Mouse (Mus musculus): Measurements from ENCODE around the gene Gm49711. TPM values are rescaled to one million over a fixed set of nuclear protein-coding genes. Genes with fewer than 3 reads are reported as not detected.

Gm49711 gene
- total and polyA plus RNA-seq, 3 experiments = 4.2 TPM; not detected in 2

DNA sequence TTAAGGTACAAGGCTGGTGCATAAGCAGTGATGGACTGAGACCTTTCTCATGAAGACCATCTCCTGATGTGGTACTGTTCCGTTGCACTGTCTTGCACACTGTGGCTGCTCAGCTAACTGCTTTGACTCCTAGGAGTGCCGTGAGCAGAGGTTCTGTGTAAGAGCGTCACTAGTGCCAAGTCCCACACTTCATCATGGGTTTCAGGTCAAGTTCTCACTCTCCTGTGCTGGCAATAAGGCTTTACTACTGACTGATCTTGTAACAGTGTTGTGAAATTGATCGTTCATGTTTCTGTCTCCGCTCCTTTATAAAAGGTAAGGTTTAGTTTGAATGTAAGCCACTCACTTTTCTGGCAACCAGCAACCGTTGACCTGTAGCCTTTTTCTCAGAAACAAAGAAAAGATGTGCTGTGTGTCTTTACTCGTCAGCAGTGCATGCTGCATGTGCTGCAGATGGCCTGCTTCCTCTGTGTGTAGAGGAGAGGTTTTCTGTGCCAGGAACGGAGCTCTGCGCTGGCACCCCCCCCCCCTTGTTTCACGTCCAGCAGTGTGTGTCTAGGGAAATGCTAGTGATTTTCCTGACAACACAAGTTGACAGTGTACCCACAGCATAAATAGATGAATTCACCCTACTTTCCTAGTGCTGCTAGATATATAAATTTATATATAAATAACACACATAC is 25.8 kb downstream of the Gm49711 start:
- no peaks in the 10 kb centered on the region for H3K27me3 ChIP-seq (ENCODE audit: insufficient read depth, low read length)
- DNase-seq (ENCODE audit: low spot score) (no peak), ATAC-seq (ENCODE audit: extremely low read depth, insufficient number of reproducible peaks, low FRiP score, poor library complexity, severe bottlenecking) (no peak)
- TF ChIP-seq GATA1 (IDR thresholded peaks at IDR 0.05; ENCODE audit: borderline replicate concordance, low read length) (no peak), CTCF (IDR thresholded peaks at IDR 0.05; ENCODE audit: low read depth, low read length) (no peak), TAL1 (conservative IDR thresholded peaks at IDR 0.05; ENCODE audit: low read depth, low read length) (no peak), POLR2AphosphoS5 (IDR thresholded peaks at IDR 0.05; ENCODE audit: insufficient replicate concordance, low read depth, low read length) (no peak), GATA2 (IDR thresholded peaks at IDR 0.05; ENCODE audit: borderline replicate concordance, low read depth, low read length) (no peak)
- H3K9me3 ChIP-seq (replicated peaks) = no peaks in the 10 kb centered on the region
- peaks cover 26% of the 10 kb centered on the region for H3K36me3 ChIP-seq (replicated peaks)
- H3K4me1 ChIP-seq (ENCODE audit: insufficient read depth, low read depth, low read length) = no peaks in the 10 kb centered on the region
- no peak overlapping the region for H3K4me3 ChIP-seq (ENCODE audit: low read depth, low read length)

DNA sequence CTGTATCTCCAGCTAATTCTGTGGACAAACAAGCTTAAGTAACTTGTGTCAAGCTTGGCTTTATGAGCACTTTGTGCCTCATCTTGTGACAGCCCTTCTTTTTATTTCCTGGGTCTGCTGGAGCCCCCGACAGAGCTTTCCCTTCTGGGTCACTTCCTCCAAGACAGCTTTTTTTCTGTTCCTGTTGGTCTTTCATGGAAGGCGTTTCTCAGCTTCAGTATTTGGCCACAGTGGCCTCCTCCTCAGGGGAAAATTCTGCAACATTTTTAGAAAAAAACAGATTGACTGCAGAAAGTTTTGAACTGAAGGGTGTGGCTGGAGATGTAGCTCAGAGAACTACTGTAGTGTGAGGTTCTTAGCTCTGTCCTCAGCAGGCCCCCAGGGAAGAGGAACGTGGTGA is 31.1 kb downstream of the Gm49711 start:
- TF ChIP-seq CTCF (IDR thresholded peaks at IDR 0.05; ENCODE audit: low read depth, low read length) (no peak), GATA1 (IDR thresholded peaks at IDR 0.05; ENCODE audit: borderline replicate concordance, low read length) (no peak), POLR2AphosphoS5 (IDR thresholded peaks at IDR 0.05; ENCODE audit: insufficient replicate concordance, low read depth, low read length) (no peak), TAL1 (conservative IDR thresholded peaks at IDR 0.05; ENCODE audit: low read depth, low read length) (no peak), GATA2 (IDR thresholded peaks at IDR 0.05; ENCODE audit: borderline replicate concordance, low read depth, low read length) (no peak)
- no peaks in the 10 kb centered on the region for H3K27me3 ChIP-seq (ENCODE audit: insufficient read depth, low read length)
- no peak overlapping the region for H3K4me3 ChIP-seq (ENCODE audit: low read depth, low read length)
- ATAC-seq (ENCODE audit: extremely low read depth, insufficient number of reproducible peaks, low FRiP score, poor library complexity, severe bottlenecking) (no peak), DNase-seq (ENCODE audit: low spot score) (no peak)
- no peaks in the 10 kb centered on the region for H3K9me3 ChIP-seq (replicated peaks)
- peaks cover 19% of the 10 kb centered on the region for H3K36me3 ChIP-seq (replicated peaks)
- no peaks in the 10 kb centered on the region for H3K4me1 ChIP-seq (ENCODE audit: insufficient read depth, low read depth, low read length)

DNA sequence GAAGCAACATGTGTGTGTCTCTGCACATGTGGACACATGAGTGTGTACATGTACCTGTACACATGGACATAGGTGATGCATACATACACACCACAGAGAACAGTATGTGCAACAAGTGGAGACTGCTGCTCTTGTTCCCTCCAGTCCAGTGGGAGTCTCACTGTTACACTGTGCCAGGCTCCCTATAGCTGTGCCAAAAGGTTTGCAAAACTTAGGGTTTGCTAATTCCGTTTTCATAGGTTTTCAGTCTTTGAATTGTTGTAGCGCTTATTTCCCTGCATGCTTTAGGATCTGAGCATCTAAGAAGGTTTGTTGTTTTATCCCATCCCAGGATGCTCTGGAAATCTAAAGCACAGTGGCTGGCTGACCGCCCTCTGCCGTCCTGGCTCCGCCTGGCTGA is 33.8 kb downstream of the Gm49711 start:
- Histone ChIP-seq H3K27me3 (ENCODE audit: insufficient read depth, low read length) (no peaks in the 10 kb centered on the region), H3K36me3 (replicated peaks) (peaks cover 30% of the 10 kb centered on the region), H3K9me3 (replicated peaks) (no peaks in the 10 kb centered on the region), H3K4me1 (ENCODE audit: insufficient read depth, low read depth, low read length) (no peaks in the 10 kb centered on the region), H3K4me3 (ENCODE audit: low read depth, low read length) (no peak overlapping the region)
- DNase-seq (ENCODE audit: low spot score) (no peak), ATAC-seq (ENCODE audit: extremely low read depth, insufficient number of reproducible peaks, low FRiP score, poor library complexity, severe bottlenecking) (no peak)
- no peak for TF ChIP-seq CTCF (IDR thresholded peaks at IDR 0.05; ENCODE audit: low read depth, low read length)
- no peak for TF ChIP-seq TAL1 (conservative IDR thresholded peaks at IDR 0.05; ENCODE audit: low read depth, low read length)
- no peak for TF ChIP-seq GATA2 (IDR thresholded peaks at IDR 0.05; ENCODE audit: borderline replicate concordance, low read depth, low read length)
- TF ChIP-seq GATA1 (IDR thresholded peaks at IDR 0.05; ENCODE audit: borderline replicate concordance, low read length) = no peak
- no peak for TF ChIP-seq POLR2AphosphoS5 (IDR thresholded peaks at IDR 0.05; ENCODE audit: insufficient replicate concordance, low read depth, low read length)

- Histone ChIP-seq H3K9me3 (replicated peaks) (no peaks in the 10 kb centered on the region), H3K4me3 (ENCODE audit: low read depth, low read length) (no peak overlapping the region), H3K36me3 (replicated peaks) (peaks cover 62% of the 10 kb centered on the region), H3K4me1 (ENCODE audit: insufficient read depth, low read depth, low read length) (no peaks in the 10 kb centered on the region), H3K27me3 (ENCODE audit: insufficient read depth, low read length) (no peaks in the 10 kb centered on the region)
- DNase-seq (ENCODE audit: low spot score) (no peak), ATAC-seq (ENCODE audit: extremely low read depth, insufficient number of reproducible peaks, low FRiP score, poor library complexity, severe bottlenecking) (no peak)
- TF ChIP-seq TAL1 (conservative IDR thresholded peaks at IDR 0.05; ENCODE audit: low read depth, low read length) (no peak), GATA1 (IDR thresholded peaks at IDR 0.05; ENCODE audit: borderline replicate concordance, low read length) (no peak), POLR2AphosphoS5 (IDR thresholded peaks at IDR 0.05; ENCODE audit: insufficient replicate concordance, low read depth, low read length) (no peak), CTCF (IDR thresholded peaks at IDR 0.05; ENCODE audit: low read depth, low read length) (no peak), GATA2 (IDR thresholded peaks at IDR 0.05; ENCODE audit: borderline replicate concordance, low read depth, low read length) (no peak)
These were observed 40.4 kb downstream of the Gm49711 start for GRCm38 (mm10) chr16:92098351-92099051.

DNA sequence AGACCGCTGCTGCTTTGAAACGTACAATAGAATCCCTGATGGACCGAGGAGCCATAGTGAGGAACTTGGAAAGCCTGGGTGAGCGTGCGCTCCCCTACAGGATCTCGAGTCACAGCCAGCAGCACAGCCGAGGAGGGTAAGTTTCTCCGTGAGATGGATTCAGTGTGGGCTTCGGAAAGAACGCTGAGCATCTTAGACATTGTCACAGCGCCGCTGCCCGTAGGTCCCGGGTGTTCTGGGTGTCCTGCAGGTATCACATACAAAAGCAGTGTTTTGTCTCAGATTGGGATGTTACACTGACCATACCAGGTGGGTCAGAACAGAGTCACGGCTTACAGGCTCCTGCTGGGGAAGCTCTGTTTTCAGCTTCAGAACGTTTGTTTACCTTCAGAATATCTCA is 41.5 kb downstream of the Gm49711 start:
- H3K36me3 ChIP-seq (replicated peaks) = peaks cover 66% of the 10 kb centered on the region
- no peaks in the 10 kb centered on the region for H3K4me1 ChIP-seq (ENCODE audit: insufficient read depth, low read depth, low read length)
- H3K27me3 ChIP-seq (ENCODE audit: insufficient read depth, low read length) = no peaks in the 10 kb centered on the region
- TF ChIP-seq TAL1 (conservative IDR thresholded peaks at IDR 0.05; ENCODE audit: low read depth, low read length) = no peak
- TF ChIP-seq GATA2 (IDR thresholded peaks at IDR 0.05; ENCODE audit: borderline replicate concordance, low read depth, low read length) = no peak
- no peak for TF ChIP-seq CTCF (IDR thresholded peaks at IDR 0.05; ENCODE audit: low read depth, low read length)
- TF ChIP-seq POLR2AphosphoS5 (IDR thresholded peaks at IDR 0.05; ENCODE audit: insufficient replicate concordance, low read depth, low read length) = no peak
- TF ChIP-seq GATA1 (IDR thresholded peaks at IDR 0.05; ENCODE audit: borderline replicate concordance, low read length) = no peak
- no peak for DNase-seq (ENCODE audit: low spot score)
- no peaks in the 10 kb centered on the region for H3K9me3 ChIP-seq (replicated peaks)
- no peak for ATAC-seq (ENCODE audit: extremely low read depth, insufficient number of reproducible peaks, low FRiP score, poor library complexity, severe bottlenecking)
- no peak overlapping the region for H3K4me3 ChIP-seq (ENCODE audit: low read depth, low read length)

DNA sequence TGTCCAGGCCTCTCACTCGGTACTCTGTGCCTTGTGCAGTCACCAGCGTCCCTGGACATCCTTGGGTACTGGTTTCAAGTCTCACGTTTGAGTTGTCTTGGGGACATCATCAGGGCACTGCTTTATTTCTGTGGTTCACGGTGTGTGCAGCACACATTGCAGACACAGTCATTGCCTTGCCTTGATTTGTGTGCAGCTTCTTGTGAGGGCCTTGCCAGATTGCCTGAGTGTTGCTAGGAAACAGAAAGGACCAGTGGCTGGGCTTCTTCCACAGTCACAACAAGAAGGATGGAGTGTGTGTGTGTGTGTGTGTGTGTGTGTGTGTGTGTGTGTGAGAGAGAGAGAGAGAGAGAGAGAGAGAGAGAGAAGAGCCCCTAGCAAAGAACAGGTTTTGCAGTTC is 42.0 kb downstream of the Gm49711 start:
- DNase-seq (ENCODE audit: low spot score) (no peak), ATAC-seq (ENCODE audit: extremely low read depth, insufficient number of reproducible peaks, low FRiP score, poor library complexity, severe bottlenecking) (no peak)
- Histone ChIP-seq H3K9me3 (replicated peaks) (no peaks in the 10 kb centered on the region), H3K36me3 (replicated peaks) (peaks cover 67% of the 10 kb centered on the region), H3K4me3 (ENCODE audit: low read depth, low read length) (no peak overlapping the region), H3K4me1 (ENCODE audit: insufficient read depth, low read depth, low read length) (no peaks in the 10 kb centered on the region), H3K27me3 (ENCODE audit: insufficient read depth, low read length) (no peaks in the 10 kb centered on the region)
- TF ChIP-seq POLR2AphosphoS5 (IDR thresholded peaks at IDR 0.05; ENCODE audit: insufficient replicate concordance, low read depth, low read length) (no peak), CTCF (IDR thresholded peaks at IDR 0.05; ENCODE audit: low read depth, low read length) (no peak), GATA1 (IDR thresholded peaks at IDR 0.05; ENCODE audit: borderline replicate concordance, low read length) (no peak)

All from G1E (cell line).